Mouse (Mus musculus) neural tube, embryonic 12.5 days (tissue): ENCODE measurements around the gene Gm21961. TPM values are rescaled to one million over a fixed set of nuclear protein-coding genes. Genes with fewer than 3 reads are reported as not detected.
"Not testable (repeated sequence)": the region's sequence is repeated elsewhere in the genome, so short reads cannot be mapped to it uniquely, and the experiment has no call there.

ENCODE experiments used
- ATAC-seq: fragments of 200-750 bp; cut with Nextera tagmentation; 2 replicates; pipeline ENCODE4 v1.8.0; 2017; ENCODE audit warnings: low read depth, mild to moderate bottlenecking, moderate TSS enrichment, moderate library complexity; ENCODE audit not compliant: low FRiP score
- H3K27ac ChIP-seq: fragments of 300-500 bp; sonication (generic); 2 replicates; pipeline ENCODE4 v1.5.1; 2016
- H3K27me3 ChIP-seq: fragments of 300-500 bp; sonication (generic); replicated peaks from 2 replicates; pipeline ENCODE4 v1.6.1; 2016; ENCODE audit warnings: mild to moderate bottlenecking
- H3K36me3 ChIP-seq: fragments of 300-500 bp; sonication (generic); 2 replicates; pipeline ENCODE4 v1.6.1; 2016; ENCODE audit warnings: mild to moderate bottlenecking
- H3K4me1 ChIP-seq: fragments of 300-500 bp; sonication (generic); 2 replicates; pipeline ENCODE4 v1.6.1; 2016
- H3K4me2 ChIP-seq: fragments of 300-500 bp; sonication (generic); replicated peaks from 2 replicates; pipeline ENCODE4 v1.6.1; 2016; ENCODE audit warnings: mild to moderate bottlenecking
- H3K4me3 ChIP-seq: fragments of 300-500 bp; sonication (generic); 2 replicates; pipeline ENCODE4 v1.5.1; 2016
- H3K9ac ChIP-seq: fragments of 300-500 bp; sonication (generic); 2 replicates; pipeline ENCODE4 v1.6.1; 2016; ENCODE audit warnings: mild to moderate bottlenecking
- H3K9me3 ChIP-seq: fragments of 300-500 bp; sonication (generic); 2 replicates; pipeline ENCODE4 v1.6.1; 2016; ENCODE audit warnings: mild to moderate bottlenecking
- WGBS: fragments of 180-500 bp; shearing (Covaris S2); methylation state at CpG from one replicate; pipeline ENCODE4 v1.1.7; 2016; 5-methylcytosine and 5-hydroxymethylcytosine counted together
- polyA plus RNA-seq: library from polyadenylated mRNA; unstranded; fragments of >200 nt; fragmentation: Nextera tagmentation; extraction: Ambion mirVana; gene quantifications from 2 replicates; pipeline ENCODE4 v1.2.1, GENCODE M21; 2016

Gm21961 gene
- not detected in 2 replicates for polyA plus RNA-seq

DNA sequence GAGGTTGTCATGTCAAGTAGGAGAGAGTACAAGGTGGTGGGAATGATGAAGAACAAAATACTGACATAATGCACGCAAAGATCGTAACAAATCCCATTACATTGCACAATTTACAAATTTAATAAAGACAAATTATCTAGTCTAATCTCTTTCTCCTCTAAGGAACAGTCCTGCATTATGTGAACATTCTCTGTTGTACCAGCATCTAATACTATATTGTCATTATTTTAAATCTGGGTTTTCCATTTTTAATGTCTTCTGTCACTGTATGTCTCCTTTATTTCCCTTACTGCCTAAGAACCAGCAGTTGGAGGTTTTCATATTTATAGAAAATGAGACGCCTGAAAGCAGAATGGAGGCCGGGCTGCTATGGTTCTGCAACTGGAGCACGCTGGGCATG, at the start of gene Gm21961:
Gene Gm21961, minus strand, starts transcription at position 101 of the 400 bp plus-strand sequence.
- H3K4me3 ChIP-seq: no peak within 1 kb of the TSS
- no peaks in the 10 kb centered on the region for H3K9me3 ChIP-seq
- no peaks in the 10 kb centered on the region for H3K27me3 ChIP-seq
- H3K4me2 ChIP-seq: no peak within 1 kb of the TSS
- no peak within 1 kb of the TSS for H3K27ac ChIP-seq
- H3K9ac ChIP-seq: no peak within 1 kb of the TSS
- H3K4me1 ChIP-seq: no peaks in the 10 kb centered on the region
- no peak for ATAC-seq
- no peaks in the 10 kb centered on the region for H3K36me3 ChIP-seq
- 94% methylated on average over 5 of the region's 5 CpGs for WGBS

DNA sequence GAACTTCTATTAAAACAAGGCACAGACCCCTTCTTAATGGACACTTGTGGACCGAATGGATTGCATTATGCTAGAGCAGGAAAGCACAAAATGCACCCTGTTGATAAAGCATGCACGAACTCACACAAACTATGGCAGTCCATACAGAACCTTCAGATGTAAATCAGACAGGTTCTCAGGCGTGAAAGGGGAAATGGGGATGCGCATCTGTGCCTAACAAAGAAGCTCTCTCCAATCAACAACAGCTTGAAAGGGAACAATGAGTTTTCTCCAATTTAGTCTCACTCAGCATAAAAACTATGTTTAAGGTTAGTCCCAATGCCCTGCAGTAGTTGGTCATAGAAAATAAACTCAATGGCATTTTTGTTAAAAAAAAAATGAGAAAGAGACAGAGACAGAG, 27.3 kb upstream of the Gm21961 start:
- H3K9me3 ChIP-seq: no peaks in the 10 kb centered on the region
- H3K4me2 ChIP-seq: no peak overlapping the region
- H3K27ac ChIP-seq: no peak overlapping the region
- H3K36me3 ChIP-seq: no peaks in the 10 kb centered on the region
- H3K4me1 ChIP-seq: no peaks in the 10 kb centered on the region
- H3K9ac ChIP-seq: no peak overlapping the region
- no peak overlapping the region for H3K4me3 ChIP-seq
- 27% methylated on average over 4 of the region's 4 CpGs for WGBS
- ATAC-seq: peak; percentile 68
- H3K27me3 ChIP-seq: no peaks in the 10 kb centered on the region

DNA sequence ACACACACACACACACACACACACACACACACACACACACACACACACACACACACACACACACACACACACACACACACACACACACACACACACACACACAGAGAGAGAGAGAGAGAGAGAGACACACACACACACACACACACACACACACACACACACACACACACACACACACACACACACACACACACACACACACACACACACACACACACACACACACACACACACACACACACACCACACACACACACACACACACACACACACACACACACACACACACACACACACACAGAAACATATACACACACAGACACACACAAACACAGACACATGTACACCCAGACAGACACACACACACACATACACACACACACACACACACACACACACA, 24.5 kb upstream of the Gm21961 start:
- not testable (repeated sequence) for H3K9me3 ChIP-seq, H3K4me3 ChIP-seq, H3K27me3 ChIP-seq, H3K4me1 ChIP-seq, H3K27ac ChIP-seq, ATAC-seq, H3K9ac ChIP-seq, H3K4me2 ChIP-seq, H3K36me3 ChIP-seq

DNA sequence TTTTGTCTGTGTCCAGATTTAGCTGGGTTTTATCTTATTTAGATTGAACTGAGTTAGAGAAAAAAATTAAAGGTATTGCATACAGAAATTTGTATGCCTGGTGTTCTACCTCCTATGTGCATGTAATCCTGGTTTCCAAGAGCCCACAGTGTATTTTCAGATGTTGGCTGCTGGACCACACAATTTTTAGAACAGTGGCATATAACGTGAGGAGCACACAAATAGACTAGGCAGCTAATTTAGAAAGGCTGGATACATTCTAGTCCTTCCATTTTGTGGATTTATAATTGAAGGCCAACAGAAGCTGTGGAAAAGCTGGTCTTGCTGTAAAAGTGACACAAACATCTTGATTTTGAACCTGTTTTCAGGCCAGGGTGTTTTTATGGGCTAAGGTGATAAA, 3.3 kb upstream of the Gm21961 start:
- Histone ChIP-seq H3K36me3 (no peaks in the 10 kb centered on the region), H3K27me3 (no peaks in the 10 kb centered on the region), H3K4me3 (no peak overlapping the region), H3K4me2 (no peak overlapping the region), H3K9me3 (no peaks in the 10 kb centered on the region), H3K27ac (no peak overlapping the region), H3K4me1 (no peaks in the 10 kb centered on the region), H3K9ac (no peak overlapping the region)
- 81% methylated on average over 1 of the region's 1 CpGs for WGBS
- no peak for ATAC-seq

DNA sequence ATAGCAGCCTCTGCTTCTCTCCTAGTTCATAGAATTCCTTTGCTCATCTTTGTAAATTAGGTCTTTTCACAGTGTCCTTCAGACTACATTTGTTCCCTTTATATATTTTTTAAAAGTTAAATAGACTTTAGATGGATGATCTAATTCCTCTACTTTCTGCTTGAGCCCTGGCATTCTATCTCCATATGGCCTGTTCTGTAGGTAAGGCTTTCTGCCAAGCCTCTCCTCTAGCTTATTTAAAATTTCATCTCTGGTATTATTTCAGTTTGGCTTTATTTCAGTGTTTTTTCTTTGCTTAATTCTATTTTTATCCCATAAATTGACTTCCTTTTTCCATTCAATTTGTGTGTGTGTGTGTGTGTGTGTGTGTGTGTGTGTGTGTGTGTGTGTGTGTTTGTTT, 8.5 kb downstream of the Gm21961 start:
- Histone ChIP-seq H3K4me3 (no peak overlapping the region), H3K9ac (no peak overlapping the region), H3K27ac (no peak overlapping the region), H3K9me3 (no peaks in the 10 kb centered on the region), H3K27me3 (no peaks in the 10 kb centered on the region), H3K4me1 (no peaks in the 10 kb centered on the region), H3K36me3 (no peaks in the 10 kb centered on the region), H3K4me2 (no peak overlapping the region)
- no peak for ATAC-seq

GRCm38 (mm10) chr15:64994498-64994897, 20.2 kb downstream of the Gm21961 start:
- H3K4me2 ChIP-seq: no peak overlapping the region
- ATAC-seq: no peak
- H3K9ac ChIP-seq: no peak overlapping the region
- H3K27ac ChIP-seq: no peak overlapping the region
- no peaks in the 10 kb centered on the region for H3K27me3 ChIP-seq
- 84% methylated on average over 4 of the region's 4 CpGs for WGBS
- H3K4me3 ChIP-seq: no peak overlapping the region
- H3K36me3 ChIP-seq: no peaks in the 10 kb centered on the region
- H3K9me3 ChIP-seq: no peaks in the 10 kb centered on the region
- no peaks in the 10 kb centered on the region for H3K4me1 ChIP-seq

DNA sequence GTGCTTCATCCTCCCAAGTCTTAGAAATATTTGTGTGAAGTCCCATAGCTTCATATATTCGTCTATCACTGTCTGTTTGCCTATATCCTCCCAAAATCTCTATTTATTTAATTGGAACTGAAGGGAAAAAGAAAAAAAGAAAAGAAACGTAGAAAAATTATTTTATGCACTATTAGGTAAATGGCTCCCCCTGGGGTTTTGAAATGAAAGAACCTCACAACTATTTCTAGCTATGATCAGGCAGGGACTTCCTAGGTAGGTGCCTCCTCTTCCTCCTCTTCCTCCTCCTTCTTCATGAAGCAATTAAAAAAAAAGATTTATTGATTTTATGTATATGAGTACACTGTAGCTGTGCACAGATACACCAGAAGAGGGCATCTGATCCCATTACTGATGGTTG, 34.7 kb downstream of the Gm21961 start:
- Histone ChIP-seq H3K4me1 (no peaks in the 10 kb centered on the region), H3K9ac (no peak overlapping the region), H3K9me3 (no peaks in the 10 kb centered on the region), H3K4me3 (no peak overlapping the region), H3K27ac (no peak overlapping the region), H3K4me2 (no peak overlapping the region), H3K36me3 (no peaks in the 10 kb centered on the region), H3K27me3 (no peaks in the 10 kb centered on the region)
- no peak for ATAC-seq
- 70% methylated on average over 2 of the region's 2 CpGs for WGBS

DNA sequence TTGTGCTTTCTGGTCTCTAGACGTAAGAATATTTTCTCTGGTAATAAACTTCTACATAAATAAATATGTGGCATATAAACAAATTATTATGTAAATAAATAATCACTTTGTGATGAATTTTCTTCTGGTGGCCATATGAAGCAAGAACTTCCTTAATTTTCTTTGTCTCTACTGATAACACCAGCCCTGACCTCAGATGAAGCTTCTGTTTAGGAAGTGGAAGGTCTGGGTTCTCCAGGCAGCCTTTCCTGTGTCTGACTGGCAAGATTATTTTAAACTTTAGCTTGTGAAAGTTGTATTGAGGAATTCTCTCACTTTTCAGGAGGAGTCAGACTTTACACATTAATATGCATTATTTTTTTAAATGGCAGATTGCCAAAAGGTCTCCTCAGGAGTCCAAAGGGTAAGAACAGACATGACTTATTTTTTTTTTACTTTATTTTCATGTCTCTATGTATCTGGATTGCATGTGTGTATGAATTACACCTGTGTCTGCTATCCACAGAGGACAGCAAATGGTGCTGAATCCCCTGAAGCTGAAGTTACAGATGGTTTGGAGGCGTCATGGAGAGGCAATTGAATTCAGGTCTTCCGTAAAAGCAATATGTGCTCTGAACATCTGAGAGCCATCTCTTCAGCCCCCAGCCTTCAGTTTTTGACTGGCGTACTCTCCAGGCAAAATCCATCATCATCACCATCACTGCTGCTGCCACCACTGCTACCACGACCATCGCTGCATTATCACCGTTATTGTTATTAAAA, 38.5 kb downstream of the Gm21961 start:
- Histone ChIP-seq H3K27ac (no peak overlapping the region), H3K4me1 (no peaks in the 10 kb centered on the region), H3K9ac (no peak overlapping the region), H3K9me3 (no peaks in the 10 kb centered on the region), H3K27me3 (no peaks in the 10 kb centered on the region), H3K4me2 (no peak overlapping the region), H3K4me3 (no peak overlapping the region), H3K36me3 (no peaks in the 10 kb centered on the region)
- no peak for ATAC-seq
- 92% methylated on average over 7 of the region's 7 CpGs for WGBS

Other genes starting within 250 kb of the Gm21961 start
- gene Gm21798, start 197.2 kb downstream of the Gm21961 start, polyA plus RNA-seq: not detected in 2 replicates